Mouse (Mus musculus) myocyte (in vitro differentiated cells): ENCODE results near the gene Ubqln4. TPM values are rescaled to one million over a fixed set of nuclear protein-coding genes. Genes with fewer than 3 reads are reported as not detected.

ENCODE experiments used
- H3K27me3 ChIP-seq: one replicate; pipeline ENCODE4 v1.6.1; 2011; ENCODE audit not compliant: control insufficient read depth, insufficient read depth, insufficient read length
- H3K36me3 ChIP-seq: one replicate; pipeline ENCODE4 v1.6.1; 2011; ENCODE audit not compliant: control insufficient read depth, insufficient read depth
- H3K4me2 ChIP-seq: one replicate; pipeline ENCODE4 v1.6.1; 2011; ENCODE audit warnings: low read depth, control low read depth
- H3K4me3 ChIP-seq: one replicate; pipeline ENCODE4 v1.5.1; 2011; ENCODE audit warnings: mild to moderate bottlenecking, control low read depth, moderate library complexity
- H3K79me2 ChIP-seq: one replicate; pipeline ENCODE4 v1.6.1; 2011; ENCODE audit not compliant: control insufficient read depth, insufficient read depth
- H3ac ChIP-seq: one replicate; pipeline ENCODE4 v1.6.1; 2011; ENCODE audit not compliant: control insufficient read depth, insufficient read length
- CEBPB ChIP-seq: IDR thresholded peaks from 2 replicates; pipeline ENCODE4 v1.6.1; 2011; ENCODE audit warnings: mild to moderate bottlenecking, moderate library complexity; ENCODE audit not compliant: poor library complexity, insufficient read depth, severe bottlenecking
- E2F4 ChIP-seq: IDR thresholded peaks from one replicate; pipeline ENCODE4 v1.6.1; 2011; ENCODE audit warnings: mild to moderate bottlenecking, control low read depth, moderate library complexity; ENCODE audit not compliant: insufficient read depth
- MAX ChIP-seq: IDR thresholded peaks from one replicate; pipeline ENCODE4 v1.6.1; 2011; ENCODE audit warnings: low read depth, mild to moderate bottlenecking, control low read depth
- MYOD1 ChIP-seq, 3 experiments: IDR thresholded peaks; one replicate each; pipeline ENCODE4 v1.6.1; 2011; ENCODE audit warnings: control low read depth in 2 of 3, low read depth in 2 of 3, mild to moderate bottlenecking in 2 of 3, moderate library complexity in 1 of 3; ENCODE audit not compliant: insufficient read length in 2 of 3, control insufficient read depth in 1 of 3
- MYOG ChIP-seq, 3 experiments: IDR thresholded peaks; one replicate each; pipeline ENCODE4 v1.6.1; 2011; ENCODE audit warnings: control low read depth in 2 of 3, low read depth in 2 of 3, mild to moderate bottlenecking in 2 of 3; ENCODE audit not compliant: insufficient read length in 2 of 3, control insufficient read depth in 1 of 3, insufficient read depth in 1 of 3
- POLR2A ChIP-seq: IDR thresholded peaks from one replicate; pipeline ENCODE4 v1.6.1; 2011; ENCODE audit warnings: low read depth, mild to moderate bottlenecking, control low read depth, moderate library complexity; ENCODE audit not compliant: insufficient read length
- POLR2AphosphoS2 ChIP-seq: IDR thresholded peaks from one replicate; pipeline ENCODE4 v1.6.1; 2011; ENCODE audit warnings: low read depth, control low read depth; ENCODE audit not compliant: insufficient read length
- REST ChIP-seq: IDR thresholded peaks from one replicate; pipeline ENCODE4 v1.6.1; 2011; ENCODE audit warnings: mild to moderate bottlenecking, control low read depth, moderate library complexity; ENCODE audit not compliant: insufficient read depth, insufficient read length
- SRF ChIP-seq: IDR thresholded peaks from one replicate; pipeline ENCODE4 v1.6.1; 2011; ENCODE audit warnings: low read depth; ENCODE audit not compliant: control insufficient read depth, insufficient read length
- TCF12 ChIP-seq: IDR thresholded peaks from one replicate; pipeline ENCODE4 v1.6.1; 2011; ENCODE audit warnings: mild to moderate bottlenecking, control low read depth; ENCODE audit not compliant: poor library complexity, insufficient read depth, severe bottlenecking
- TCF3 ChIP-seq: IDR thresholded peaks from one replicate; pipeline ENCODE4 v1.6.1; 2011; ENCODE audit warnings: low read depth, control low read depth; ENCODE audit not compliant: insufficient read length
- USF1 ChIP-seq: IDR thresholded peaks from one replicate; pipeline ENCODE4 v1.6.1; 2011; ENCODE audit warnings: low read depth, mild to moderate bottlenecking, control low read depth, moderate library complexity
- polyA plus RNA-seq: library from polyadenylated mRNA; unstranded; fragments of >200 nt; fragmentation: generic; extraction: Trizol; gene quantifications from one replicate; pipeline ENCODE4 v1.2.1, GENCODE M21; 2012; ENCODE audit warnings: missing spikeins

Ubqln4 gene
- polyA plus RNA-seq, 1 experiment: 44.9 TPM

DNA sequence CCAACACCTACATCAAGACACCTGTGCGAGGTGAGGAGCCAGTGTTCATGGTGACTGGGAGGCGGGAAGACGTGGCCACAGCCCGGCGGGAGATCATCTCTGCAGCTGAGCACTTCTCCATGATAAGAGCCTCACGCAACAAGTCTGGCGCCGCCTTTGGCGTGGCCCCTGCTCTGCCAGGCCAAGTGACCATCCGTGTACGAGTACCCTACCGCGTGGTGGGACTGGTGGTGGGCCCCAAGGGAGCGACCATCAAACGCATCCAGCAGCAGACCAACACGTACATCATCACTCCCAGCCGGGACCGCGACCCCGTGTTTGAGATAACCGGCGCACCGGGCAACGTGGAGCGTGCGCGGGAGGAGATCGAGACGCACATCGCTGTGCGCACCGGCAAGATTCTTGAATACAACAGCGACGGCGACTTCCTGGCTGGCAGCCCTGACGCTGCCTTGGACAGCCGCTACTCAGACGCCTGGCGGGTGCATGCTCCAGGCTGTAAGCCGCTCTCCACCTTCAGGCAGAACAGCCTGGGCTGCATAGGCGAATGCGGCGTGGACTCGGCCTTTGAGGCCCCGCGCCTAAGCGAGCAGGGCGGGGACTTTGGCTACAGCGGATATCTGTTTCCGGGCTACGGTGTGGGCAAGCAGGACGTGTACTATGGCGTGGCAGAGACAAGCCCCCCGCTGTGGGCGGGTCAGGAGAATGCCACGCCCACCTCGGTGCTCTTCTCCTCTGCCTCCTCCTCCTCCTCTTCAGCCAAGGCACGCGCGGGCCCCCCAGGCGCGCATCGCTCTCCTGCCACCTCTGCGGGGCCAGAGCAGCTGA is 17.2 kb upstream of the Ubqln4 start:
- H3K27me3 ChIP-seq: no peaks in the 10 kb centered on the region
- TF ChIP-seq SRF: no peak
- no peak overlapping the region for H3K4me3 ChIP-seq
- no peak overlapping the region for H3ac ChIP-seq
- H3K79me2 ChIP-seq: peaks cover 30% of the 10 kb centered on the region
- no peak overlapping the region for H3K4me2 ChIP-seq
- H3K36me3 ChIP-seq: no peaks in the 10 kb centered on the region

DNA sequence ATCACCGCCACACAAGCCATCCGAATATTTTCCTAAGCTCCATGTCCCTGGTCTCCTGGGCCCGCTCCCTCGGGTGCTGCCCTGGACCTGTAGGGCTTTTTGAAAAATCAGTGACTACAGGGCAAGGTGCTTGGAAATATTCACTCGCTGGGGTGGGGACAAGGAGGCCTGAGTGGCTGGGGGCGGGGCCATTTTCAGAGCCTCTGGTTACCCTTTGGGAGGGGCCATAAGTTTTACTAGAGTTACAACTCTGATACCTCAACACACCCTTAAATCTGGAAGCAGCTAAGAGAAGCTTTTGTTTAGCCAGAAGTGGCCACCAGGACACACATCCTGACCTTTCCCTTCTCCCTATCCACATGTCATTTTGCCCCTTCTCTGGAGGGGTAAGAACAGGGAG is 16.4 kb upstream of the Ubqln4 start:
- H3K36me3 ChIP-seq: no peaks in the 10 kb centered on the region
- TF ChIP-seq TCF3 (no peak), POLR2A (no peak), TCF12 (no peak), MYOD1 (IDR thresholded peaks at IDR 0.05; ENCODE audit: control insufficient read depth in 1 of 3, insufficient read length in 2 of 3, low read depth in 2 of 3) (no peak), MYOG (IDR thresholded peaks at IDR 0.05; ENCODE audit: control insufficient read depth in 1 of 3, insufficient read depth in 1 of 3, insufficient read length in 2 of 3, low read depth in 2 of 3) (no peak), POLR2AphosphoS2 (no peak), REST (no peak), USF1 (no peak), E2F4 (no peak), MAX (no peak), SRF (no peak), CEBPB (no peak)

DNA sequence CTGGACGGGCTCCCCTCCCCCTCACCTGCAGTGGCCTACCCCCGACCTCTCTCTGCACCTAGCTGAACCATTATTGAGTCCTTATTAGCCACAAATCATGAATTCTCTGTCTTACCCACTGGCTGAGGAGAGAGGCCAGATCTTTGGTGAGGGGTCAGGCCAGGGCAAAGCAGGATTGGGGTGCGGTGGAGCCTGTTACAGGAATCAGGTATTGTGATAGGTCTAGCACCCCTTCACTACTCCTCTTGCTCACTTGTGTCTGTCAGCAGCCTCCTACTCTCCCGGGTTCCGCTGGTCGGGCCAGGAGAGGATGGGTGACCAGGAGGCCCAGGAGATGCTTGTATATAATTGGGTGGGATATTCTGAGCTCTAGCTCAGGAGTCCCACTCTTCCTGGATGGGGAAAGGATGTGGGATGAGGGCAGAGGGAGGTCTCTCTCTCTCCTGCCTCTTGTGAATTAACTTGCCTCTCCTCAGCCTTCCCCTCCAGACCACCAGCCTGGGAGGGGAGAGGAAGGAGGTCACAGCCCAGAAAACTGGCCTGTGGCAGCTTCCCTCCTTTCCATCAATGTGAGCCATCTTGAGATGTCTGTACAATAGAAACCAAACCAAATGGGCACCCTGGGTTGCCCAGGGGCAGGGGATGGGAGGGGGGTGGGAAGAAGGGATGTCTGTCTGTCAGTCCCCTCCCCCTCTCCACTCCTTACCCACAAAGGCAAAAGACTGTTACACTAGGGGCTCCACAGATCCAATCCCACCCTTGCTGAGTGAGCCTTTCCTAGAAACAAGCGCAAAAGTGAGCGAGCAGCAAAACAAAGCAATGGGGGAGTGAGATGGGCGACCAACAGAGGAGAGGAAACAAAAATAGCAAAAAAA is 15.1 kb upstream of the Ubqln4 start:
- Histone ChIP-seq H3K79me2 (peaks cover 13% of the 10 kb centered on the region), H3K4me2 (no peak overlapping the region), H3ac (no peak overlapping the region), H3K36me3 (no peaks in the 10 kb centered on the region), H3K4me3 (no peak overlapping the region), H3K27me3 (no peaks in the 10 kb centered on the region)
- TF ChIP-seq POLR2AphosphoS2 (no peak), USF1 (no peak), CEBPB (no peak), SRF (no peak), TCF12 (no peak), TCF3 (no peak), POLR2A (no peak), E2F4 (no peak), MAX (no peak), REST (no peak), MYOD1 (IDR thresholded peaks at IDR 0.05; ENCODE audit: control insufficient read depth in 1 of 3, insufficient read length in 2 of 3, low read depth in 2 of 3) (no peak), MYOG (IDR thresholded peaks at IDR 0.05; ENCODE audit: control insufficient read depth in 1 of 3, insufficient read depth in 1 of 3, insufficient read length in 2 of 3, low read depth in 2 of 3) (no peak)

More for the DNA sequence above, 16.4 kb upstream of the Ubqln4 start:
- Histone ChIP-seq H3K4me2 (no peak overlapping the region), H3ac (no peak overlapping the region), H3K79me2 (peaks cover 26% of the 10 kb centered on the region), H3K27me3 (no peaks in the 10 kb centered on the region), H3K4me3 (no peak overlapping the region)

DNA sequence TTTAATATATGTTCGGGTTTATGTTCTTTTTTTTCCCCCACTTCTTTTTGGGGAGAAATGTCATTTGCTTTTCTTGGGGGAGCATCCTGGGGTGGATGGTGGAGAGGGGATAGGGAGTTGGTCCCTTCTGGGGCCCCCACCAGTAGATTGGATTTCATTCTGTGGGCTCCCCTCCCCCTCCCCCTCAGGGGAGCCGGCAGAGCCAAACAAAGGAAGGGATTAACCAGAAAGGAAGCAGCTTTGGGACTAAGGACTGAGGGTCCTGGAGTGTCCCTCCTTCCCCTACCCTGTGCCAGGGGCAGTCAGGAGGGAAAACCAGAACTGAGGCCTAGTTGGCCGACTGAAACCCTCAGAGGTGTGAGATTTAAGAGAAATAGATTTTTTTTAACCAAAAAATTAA is 14.2 kb upstream of the Ubqln4 start:
- Histone ChIP-seq H3K4me3 (no peak overlapping the region), H3K4me2 (no peak overlapping the region), H3K36me3 (no peaks in the 10 kb centered on the region), H3K27me3 (no peaks in the 10 kb centered on the region), H3ac (no peak overlapping the region), H3K79me2 (peaks cover 11% of the 10 kb centered on the region)
- TF ChIP-seq USF1 (no peak), SRF (no peak), MAX (no peak), TCF3 (no peak), MYOD1 (IDR thresholded peaks at IDR 0.05; ENCODE audit: control insufficient read depth in 1 of 3, insufficient read length in 2 of 3, low read depth in 2 of 3) (no peak), POLR2AphosphoS2 (no peak), CEBPB (no peak), REST (no peak), POLR2A (no peak), MYOG (IDR thresholded peaks at IDR 0.05; ENCODE audit: control insufficient read depth in 1 of 3, insufficient read depth in 1 of 3, insufficient read length in 2 of 3, low read depth in 2 of 3) (no peak), E2F4 (no peak), TCF12 (no peak)
